In the genomic region with DNA sequence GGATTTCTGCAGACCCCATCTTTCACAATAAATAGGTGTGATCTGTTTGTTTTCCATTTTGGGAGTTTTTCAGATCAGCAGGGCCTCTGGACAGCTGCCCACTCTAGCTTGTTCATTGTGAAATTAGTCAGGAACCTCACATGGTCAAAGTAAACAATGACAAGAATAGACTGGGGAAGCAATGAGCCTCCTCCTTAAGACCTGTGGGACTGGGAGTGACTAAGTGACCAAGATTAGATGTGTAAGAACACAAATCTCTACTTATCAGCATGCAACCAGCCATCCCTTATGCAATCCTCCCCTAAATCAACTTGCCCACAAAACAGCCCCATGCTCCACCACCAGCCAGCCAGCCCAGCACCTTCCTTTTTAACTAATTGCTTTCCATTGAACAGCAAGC, we compare ENCODE assay signal across 19 mouse cellular contexts. TPM values are rescaled to one million over a fixed set of nuclear protein-coding genes. Genes with fewer than 3 reads are reported as not detected.
DNase-seq lines count a peak whose midpoint lies in the region; TF ChIP-seq lines count a peak whose summit lies in the region.
"Had no signal": no experiment of that assay in that cellular context is flagged by ENCODE, and none has a peak within 500 bp of the region (broad histone marks: within the 10 kb centered on the region; RNA-seq: fewer than 3 reads in every experiment).

No protein-coding gene starts in this region.

- H3K4me1 ChIP-seq in bone marrow macrophage, adult 2 months (ENCODE audit: control insufficient read depth, insufficient read depth, low read length) = peaks cover 24% of the 10 kb centered on the region
- peaks cover 4% of the 10 kb centered on the region for H3K4me1 ChIP-seq in limb, embryonic 10.5 days

- DNase-seq in urinary bladder, adult 18-20 months (ENCODE audit: low spot score in 2 of 2) = peak; percentile 29 to 45
- no peak for DNase-seq in urinary bladder, adult 2 months (ENCODE audit: low spot score)
- DNase-seq in lung, postnatal 10 days = peak; percentile 40
- DNase-seq in limb, embryonic 10.5 days (ENCODE audit: low spot score) = no peak
- DNase-seq in frontal cortex, adult 2 months (ENCODE audit: extremely low spot score in 1 of 2, low spot score in 1 of 2) = no peak
- no peak for DNase-seq in left cerebral cortex, adult 2 months (ENCODE audit: extremely low spot score in 1 of 2, low spot score in 2 of 2)
- DNase-seq: adrenal gland, postnatal 14 days; cerebellum, adult 9-10 months; gastrocnemius, postnatal 14 days; heart, postnatal 10 days had no signal

- no peak for TF ChIP-seq CTCF in bone marrow macrophage, adult 2 months (IDR thresholded peaks at IDR 0.05; ENCODE audit: low read depth, low read length)
- TF ChIP-seq CTCF in left cerebral cortex, adult 2 months (IDR thresholded peaks at IDR 0.05) = no peak

- no peaks in the 10 kb centered on the region for H3K36me3 ChIP-seq in limb, embryonic 10.5 days
- H3K36me3 ChIP-seq: embryonic facial prominence, embryonic 13.5 days; heart, embryonic 10.5 days; hindbrain, embryonic 15.5 days; kidney, embryonic 15.5 days; limb, embryonic 13.5 days; stomach, embryonic 15.5 days had no signal

- H3K4me3 ChIP-seq in bone marrow macrophage, adult 2 months (ENCODE audit: insufficient read depth, low read length) = no peak overlapping the region
- no peak overlapping the region for H3K4me3 ChIP-seq in limb, embryonic 10.5 days
- no peak overlapping the region for H3K4me3 ChIP-seq in left cerebral cortex, adult 2 months
- H3K4me3 ChIP-seq: embryonic facial prominence, embryonic 13.5 days; heart, embryonic 10.5 days; hindbrain, embryonic 15.5 days; kidney, embryonic 15.5 days; limb, embryonic 13.5 days; stomach, embryonic 15.5 days had no signal

- intact Hi-C loops in left cerebral cortex, adult 2 months (cut with DNase I) = no loop called here

- no peaks in the 10 kb centered on the region for H3K27me3 ChIP-seq in limb, embryonic 10.5 days (ENCODE audit: low read depth, poor library complexity, severe bottlenecking)
- H3K27me3 ChIP-seq: embryonic facial prominence, embryonic 13.5 days; hindbrain, embryonic 15.5 days; kidney, embryonic 15.5 days; limb, embryonic 13.5 days; stomach, embryonic 15.5 days had no signal

- H3K9me3 ChIP-seq in limb, embryonic 10.5 days (replicated peaks) = no peaks in the 10 kb centered on the region
- H3K9me3 ChIP-seq: embryonic facial prominence, embryonic 13.5 days; heart, embryonic 10.5 days; hindbrain, embryonic 15.5 days; kidney, embryonic 15.5 days; limb, embryonic 13.5 days; stomach, embryonic 15.5 days had no signal

- no peak for TF ChIP-seq POLR2A in bone marrow macrophage, adult 2 months (IDR thresholded peaks at IDR 0.05; ENCODE audit: borderline replicate concordance, low read depth, low read length)

- peak overlapping the region; percentile 46 for H3K27ac ChIP-seq in bone marrow macrophage, adult 2 months (ENCODE audit: insufficient read depth, low read depth, low read length)
- no peak overlapping the region for H3K27ac ChIP-seq in limb, embryonic 10.5 days
- H3K27ac ChIP-seq in left cerebral cortex, adult 2 months = no peak overlapping the region
- H3K27ac ChIP-seq: embryonic facial prominence, embryonic 13.5 days; heart, embryonic 10.5 days; hindbrain, embryonic 15.5 days; kidney, embryonic 15.5 days; limb, embryonic 13.5 days; stomach, embryonic 15.5 days had no signal

RNA-seq across cellular contexts. Expression of gene Mamdc2, which starts 44.4 kb away (rescaled TPM):
- polyA plus RNA-seq in urinary bladder, adult 2 months (2012; rRNA removed) = 19.0 and 26.0 TPM in 2 replicates
- polyA plus RNA-seq in bone marrow macrophage, adult 2 months (2012; ENCODE audit: insufficient read depth, insufficient read length, missing spikeins) = 3.4 and 3.8 TPM in 2 replicates
- 2.0 and 2.3 TPM in 2 replicates for polyA plus RNA-seq in limb, embryonic 10.5 days (2016; fragmentation: Nextera tagmentation; extraction: Ambion mirVana)
- 0.84 and 1.0 TPM in 2 replicates for polyA plus RNA-seq in frontal cortex, adult 2 months (2012; rRNA removed)
- 1 to 10 TPM; 1.2 to 1.4 TPM for total RNA-seq in left cerebral cortex, adult 2 months (2021)
- total RNA-seq: megakaryocyte-erythroid progenitor cell, adult 5-6 weeks; MEL had no signal

Comparison
In these comparisons a context has a peak if more than half of its experiments do, and no peak if none do; other contexts are left out.
1. DNase-seq: peak in urinary bladder, adult 18-20 months (2 of 2) and lung, postnatal 10 days (single experiment); none in urinary bladder, adult 2 months (single experiment), limb, embryonic 10.5 days (single experiment), frontal cortex, adult 2 months (0 of 2) and left cerebral cortex, adult 2 months (0 of 2).